Mouse (Mus musculus): Measurements from ENCODE around the gene Rnf24. TPM values are rescaled to one million over a fixed set of nuclear protein-coding genes. Genes with fewer than 3 reads are reported as not detected.
"Not testable (repeated sequence)": the region's sequence is repeated elsewhere in the genome, so short reads cannot be mapped to it uniquely, and the experiment has no call there.

The Rnf24 gene
- total and polyA plus RNA-seq, 2 experiments from 2014 or later: 11.1 to 26.3 TPM

GRCm38 (mm10) chr2:131316167-131316566 is 36.5 kb downstream of the Rnf24 start:
- 0 out of 2 replicates have a peak, but pooled peaks cover under 1% of the 10 kb centered on the region for H3K36me3 ChIP-seq (ENCODE audit: insufficient read depth, low read length)
- no peak overlapping the region for H3K4me3 ChIP-seq (ENCODE audit: low read depth, low read length)
- no peak overlapping the region for H3K4me2 ChIP-seq (ENCODE audit: low read depth, low read length, poor library complexity, severe bottlenecking)
- H3K4me1 ChIP-seq (ENCODE audit: insufficient read depth, low read length): no peaks in the 10 kb centered on the region
- no peaks in the 10 kb centered on the region for H3K9me3 ChIP-seq (ENCODE audit: low read length)
- ATAC-seq (ENCODE audit: low FRiP score) (no peak), DNase-seq (ENCODE audit: low spot score) (no peak)
- no peak for TF ChIP-seq CTCF (IDR thresholded peaks at IDR 0.05)
- no peaks in the 10 kb centered on the region for H3K27me3 ChIP-seq (ENCODE audit: insufficient read depth, low read length)
- 76% methylated on average over 2 of the region's 2 CpGs for WGBS
- no peak overlapping the region for H3K9ac ChIP-seq (replicated peaks; ENCODE audit: low read length, poor library complexity, severe bottlenecking)
- no peak overlapping the region for H3K27ac ChIP-seq (ENCODE audit: low read depth, low read length)

- Histone ChIP-seq H3K36me3 (ENCODE audit: insufficient read depth, low read length) (peaks cover 8% of the 10 kb centered on the region), H3K4me2 (ENCODE audit: low read depth, low read length, poor library complexity, severe bottlenecking) (no peak overlapping the region), H3K27me3 (ENCODE audit: insufficient read depth, low read length) (no peaks in the 10 kb centered on the region), H3K4me1 (ENCODE audit: insufficient read depth, low read length) (no peaks in the 10 kb centered on the region), H3K27ac (ENCODE audit: low read depth, low read length) (no peak overlapping the region), H3K9me3 (ENCODE audit: low read length) (no peaks in the 10 kb centered on the region), H3K4me3 (ENCODE audit: low read depth, low read length) (no peak overlapping the region), H3K9ac (replicated peaks; ENCODE audit: low read length, poor library complexity, severe bottlenecking) (no peak overlapping the region)
- WGBS: 75% methylated on average over 6 of the region's 6 CpGs
- no peak for ATAC-seq (ENCODE audit: low FRiP score)
- no peak for DNase-seq (ENCODE audit: low spot score)
- no peak for TF ChIP-seq CTCF (IDR thresholded peaks at IDR 0.05)
These were observed 43.4 kb downstream of the Rnf24 start for GRCm38 (mm10) chr2:131309296-131309695.

DNA sequence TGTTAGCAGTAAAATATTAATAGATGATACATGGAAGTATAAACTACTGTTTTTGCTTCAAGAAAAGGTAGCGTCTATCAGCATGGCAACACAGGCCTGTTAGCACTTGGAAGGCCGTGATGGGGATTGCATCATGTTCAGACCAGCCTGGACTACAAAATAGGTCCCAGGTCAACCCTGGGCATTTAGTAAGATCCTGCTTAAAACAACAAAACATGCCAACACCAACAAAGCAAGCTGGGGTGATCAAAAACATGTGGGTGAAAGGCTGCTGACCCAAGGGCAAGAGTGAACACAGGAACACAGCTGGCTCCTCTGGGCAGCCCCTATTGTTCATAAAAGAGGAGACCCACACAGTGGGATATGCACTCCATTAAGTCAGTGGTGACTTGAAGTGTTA is 44.9 kb downstream of the Rnf24 start:
- 62% methylated on average over 2 of the region's 2 CpGs for WGBS
- H3K4me1 ChIP-seq (ENCODE audit: insufficient read depth, low read length): no peaks in the 10 kb centered on the region
- ATAC-seq (ENCODE audit: low FRiP score) (no peak), DNase-seq (ENCODE audit: low spot score) (no peak)
- no peaks in the 10 kb centered on the region for H3K9me3 ChIP-seq (ENCODE audit: low read length)
- no peak overlapping the region for H3K9ac ChIP-seq (replicated peaks; ENCODE audit: low read length, poor library complexity, severe bottlenecking)
- no peak overlapping the region for H3K4me2 ChIP-seq (ENCODE audit: low read depth, low read length, poor library complexity, severe bottlenecking)
- no peak overlapping the region for H3K4me3 ChIP-seq (ENCODE audit: low read depth, low read length)
- peaks cover 22% of the 10 kb centered on the region for H3K36me3 ChIP-seq (ENCODE audit: insufficient read depth, low read length)
- no peak for TF ChIP-seq CTCF (IDR thresholded peaks at IDR 0.05)
- H3K27ac ChIP-seq (ENCODE audit: low read depth, low read length): no peak overlapping the region
- no peaks in the 10 kb centered on the region for H3K27me3 ChIP-seq (ENCODE audit: insufficient read depth, low read length)

DNA sequence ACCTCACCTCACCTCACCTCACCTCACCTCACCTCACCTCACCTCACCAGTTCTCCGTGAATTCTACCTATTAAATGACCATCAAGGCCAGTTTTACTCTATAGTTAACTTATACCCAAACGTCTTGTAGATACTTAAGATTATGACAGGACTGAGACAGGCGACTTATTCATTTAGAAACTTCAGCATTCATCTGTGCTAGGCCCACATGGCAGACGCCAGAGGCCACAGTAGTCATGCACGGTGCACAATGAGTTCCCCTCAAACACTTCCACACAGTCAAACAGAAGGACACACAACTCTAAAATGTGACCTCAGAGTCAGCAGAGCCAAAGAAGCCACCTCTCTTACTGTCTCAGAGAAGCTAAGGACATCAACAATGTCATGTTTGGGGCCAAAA is 45.3 kb downstream of the Rnf24 start:
- H3K9ac ChIP-seq (replicated peaks; ENCODE audit: low read length, poor library complexity, severe bottlenecking): no peak overlapping the region
- H3K9me3 ChIP-seq (ENCODE audit: low read length): no peaks in the 10 kb centered on the region
- no peak for TF ChIP-seq CTCF (IDR thresholded peaks at IDR 0.05)
- H3K4me2 ChIP-seq (ENCODE audit: low read depth, low read length, poor library complexity, severe bottlenecking): no peak overlapping the region
- H3K36me3 ChIP-seq (ENCODE audit: insufficient read depth, low read length): peaks cover 26% of the 10 kb centered on the region
- 86% methylated on average over 5 of the region's 5 CpGs for WGBS
- no peaks in the 10 kb centered on the region for H3K27me3 ChIP-seq (ENCODE audit: insufficient read depth, low read length)
- H3K4me1 ChIP-seq (ENCODE audit: insufficient read depth, low read length): no peaks in the 10 kb centered on the region
- H3K4me3 ChIP-seq (ENCODE audit: low read depth, low read length): no peak overlapping the region
- no peak overlapping the region for H3K27ac ChIP-seq (ENCODE audit: low read depth, low read length)
- ATAC-seq (ENCODE audit: low FRiP score): no peak
- DNase-seq (ENCODE audit: low spot score): no peak

DNA sequence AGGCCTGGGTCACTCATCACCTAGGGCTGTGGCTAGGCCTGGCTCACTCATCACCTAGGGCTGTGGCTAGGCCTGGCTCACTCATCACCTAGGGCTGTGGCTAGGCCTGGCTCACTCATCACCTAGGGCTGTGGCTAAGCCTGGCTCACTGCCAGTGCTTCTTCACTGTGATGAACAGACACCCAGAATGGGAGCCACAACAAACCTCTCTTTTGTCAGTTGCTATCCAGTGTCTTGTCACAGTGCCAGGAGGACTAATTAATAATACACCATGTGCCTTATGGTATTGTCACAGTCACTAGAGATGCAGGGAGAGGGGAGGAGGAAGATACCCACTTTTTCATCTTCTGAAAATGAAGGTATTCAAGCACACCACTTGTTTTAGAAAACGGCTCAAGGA is 47.5 kb downstream of the Rnf24 start:
- H3K27ac ChIP-seq (ENCODE audit: low read depth, low read length); H3K9me3 ChIP-seq (ENCODE audit: low read length); H3K9ac ChIP-seq (replicated peaks; ENCODE audit: low read length, poor library complexity, severe bottlenecking); H3K4me1 ChIP-seq (ENCODE audit: insufficient read depth, low read length); H3K4me3 ChIP-seq (ENCODE audit: low read depth, low read length); H3K27me3 ChIP-seq (ENCODE audit: insufficient read depth, low read length); H3K4me2 ChIP-seq (ENCODE audit: low read depth, low read length, poor library complexity, severe bottlenecking); ATAC-seq (ENCODE audit: low FRiP score): not testable (repeated sequence)
- 82% methylated on average over 1 of the region's 1 CpGs for WGBS
- H3K36me3 ChIP-seq (ENCODE audit: insufficient read depth, low read length): peaks cover 23% of the 10 kb centered on the region
- DNase-seq (ENCODE audit: low spot score): peak; percentile 64

- Histone ChIP-seq H3K27me3 (ENCODE audit: insufficient read depth, low read length) (no peaks in the 10 kb centered on the region), H3K9me3 (ENCODE audit: low read length) (no peaks in the 10 kb centered on the region), H3K27ac (ENCODE audit: low read depth, low read length) (no peak overlapping the region), H3K36me3 (ENCODE audit: insufficient read depth, low read length) (peaks cover 23% of the 10 kb centered on the region), H3K4me1 (ENCODE audit: insufficient read depth, low read length) (no peaks in the 10 kb centered on the region), H3K9ac (replicated peaks; ENCODE audit: low read length, poor library complexity, severe bottlenecking) (no peak overlapping the region), H3K4me2 (ENCODE audit: low read depth, low read length, poor library complexity, severe bottlenecking) (no peak overlapping the region), H3K4me3 (ENCODE audit: low read depth, low read length) (no peak overlapping the region)
- ATAC-seq (ENCODE audit: low FRiP score): no peak
- no peak for TF ChIP-seq CTCF (IDR thresholded peaks at IDR 0.05)
- no peak for DNase-seq (ENCODE audit: low spot score)
- 84% methylated on average over 9 of the region's 9 CpGs for WGBS
These were observed 48.2 kb downstream of the Rnf24 start for GRCm38 (mm10) chr2:131304497-131304896.
